Mouse (Mus musculus) CD8-positive naive resting alpha-beta T cell, adult 2 months (primary cell): ENCODE measurements around the gene Vmn1r64.
"Not testable (repeated sequence)": the region's sequence is repeated elsewhere in the genome, so short reads cannot be mapped to it uniquely, and the experiment has no call there.

Experiments used
- DNase-seq, 2 experiments: peaks; one replicate each; pipeline ENCODE4 v3.0.0; 2022; ENCODE audit warnings: low read depth in 2 of 2, low spot score in 2 of 2

Gene Vmn1r64

GRCm38 (mm10) chr7:5884442-5884841 is at the start of gene Vmn1r64:
TSS of gene Vmn1r64 (minus strand) at chr7:5884542.
- no peak for DNase-seq

DNA sequence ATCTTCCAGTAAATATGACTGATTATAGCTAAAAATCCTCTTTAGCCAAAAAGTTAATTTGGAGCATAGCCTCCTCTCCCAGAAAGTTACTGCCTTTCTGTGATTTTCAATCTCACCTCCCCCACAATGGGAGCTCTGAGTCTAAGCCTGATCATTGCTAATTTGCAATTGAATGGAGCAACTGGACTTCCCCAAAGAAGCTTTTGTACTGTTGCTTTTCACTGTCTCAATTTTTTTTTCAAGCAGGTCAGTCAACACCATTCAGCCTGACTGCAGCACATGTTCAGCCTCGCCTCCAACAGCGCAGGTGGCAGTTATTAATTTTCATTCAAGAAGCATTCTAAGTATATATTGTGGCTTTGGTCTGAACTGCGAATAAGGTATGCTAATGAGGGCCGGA is 14.9 kb upstream of the Vmn1r64 start:
- no peak for DNase-seq

DNA sequence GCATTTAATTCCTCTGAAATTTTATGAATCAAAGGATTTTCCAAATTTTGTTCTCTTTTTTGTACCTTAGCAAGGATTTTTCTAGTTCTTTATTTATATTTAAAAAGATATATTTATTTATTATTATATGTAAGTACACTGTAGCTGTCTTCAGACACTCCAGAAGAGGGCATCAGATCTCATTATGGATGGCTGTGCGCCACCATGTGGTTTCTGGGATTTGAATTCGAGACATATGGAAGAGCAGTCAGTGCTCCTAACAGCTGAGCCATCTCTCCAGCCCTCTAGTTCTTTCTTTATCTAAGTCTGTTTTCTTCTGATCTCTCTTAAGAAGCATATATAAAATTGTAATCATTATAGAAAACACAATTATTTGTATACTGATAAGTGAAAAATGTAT is 12.9 kb upstream of the Vmn1r64 start:
- not testable (repeated sequence) for DNase-seq
